Mouse (Mus musculus) small intestine, adult 2 months (tissue): ENCODE measurements around the gene Msh6.
A peak's percentile ranks its signal among the peaks of the same experiment; 100 is the strongest.

Experiments
- CTCF ChIP-seq: fragments of 200-500 bp; IDR thresholded peaks from 2 replicates; pipeline ENCODE4 v1.5.1; 2012; ENCODE audit warnings: low read depth, mild to moderate bottlenecking, control low read depth, inconsistent platforms, low read length, moderate library complexity, mixed read lengths; ENCODE audit not compliant: insufficient replicate concordance, insufficient read length; ENCODE audit errors: extremely low read depth
- POLR2A ChIP-seq: fragments of 200-500 bp; IDR thresholded peaks from 2 replicates; pipeline ENCODE4 v1.6.1; 2012; ENCODE audit warnings: low read depth, mild to moderate bottlenecking, control low read depth, inconsistent platforms, low read length, moderate library complexity

DNA sequence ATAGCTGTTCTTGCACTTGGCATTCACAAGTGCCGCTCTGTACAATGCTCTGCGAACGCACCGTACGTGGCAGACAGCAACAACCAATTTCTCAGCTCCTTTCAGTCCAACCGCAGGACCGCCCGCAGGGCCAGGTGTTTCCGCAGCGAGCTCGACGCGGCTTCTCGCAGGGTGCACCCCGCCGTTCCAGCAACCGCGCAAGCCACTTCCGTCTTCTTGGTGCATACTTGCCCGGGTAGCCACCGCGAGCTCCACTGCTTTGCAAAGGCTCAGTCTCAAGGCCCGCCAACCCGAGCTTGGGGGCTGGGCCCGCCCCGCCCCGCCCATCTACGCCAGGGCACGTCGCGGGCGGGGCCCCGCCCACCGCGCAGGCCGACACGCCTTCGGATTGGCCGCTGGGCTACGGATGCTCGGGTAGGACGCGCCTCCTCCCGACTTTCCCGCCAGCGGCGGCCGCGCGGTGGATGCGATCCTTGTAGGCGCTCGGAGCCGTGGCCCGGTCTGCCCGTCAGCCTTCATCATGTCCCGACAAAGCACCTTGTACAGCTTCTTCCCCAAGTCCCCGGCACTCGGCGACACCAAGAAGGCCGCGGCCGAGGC lies at the start of gene Msh6:
- TF ChIP-seq CTCF (no peak), POLR2A (peak; percentile 90)
